ENCODE assay signal across 20 mouse cellular contexts in the genomic region with DNA sequence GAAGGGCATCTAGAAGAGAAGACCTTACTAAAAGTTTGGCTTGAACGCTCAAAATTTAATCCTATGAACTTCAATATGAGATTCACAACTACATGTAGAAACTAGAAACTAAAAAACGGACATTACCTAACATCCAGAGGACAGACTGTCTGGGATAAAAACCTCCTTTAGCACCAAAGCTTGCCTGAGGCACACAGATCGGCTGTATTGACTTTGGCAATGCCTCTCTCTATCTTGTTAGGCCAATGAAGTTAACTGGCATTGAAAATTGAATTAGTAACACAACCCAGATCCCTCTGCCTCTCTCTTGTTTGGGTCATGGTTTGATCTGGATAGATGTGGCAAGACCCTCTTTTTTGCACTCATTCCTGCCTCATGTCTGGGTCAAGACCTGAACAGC. TPM values are rescaled to one million over a fixed set of nuclear protein-coding genes. Genes with fewer than 3 reads are reported as not detected.
DNase-seq lines count a peak whose midpoint lies in the region; TF ChIP-seq lines count a peak whose summit lies in the region.
"Had no signal": no experiment of that assay in that cellular context is flagged by ENCODE, and none has a peak within 500 bp of the region (broad histone marks: within the 10 kb centered on the region; RNA-seq: fewer than 3 reads in every experiment).

No protein-coding gene starts in this region.

- H3K4me1 ChIP-seq in kidney, adult 2 months (ENCODE audit: control insufficient read depth, insufficient read depth, low read length): peaks cover 14% of the 10 kb centered on the region; the same call in 1 of the 2 replicates
- H3K4me1 ChIP-seq: embryonic facial prominence, embryonic 13.5 days; embryonic facial prominence, embryonic 15.5 days; forebrain, embryonic 12.5 days had no signal

- no peak for DNase-seq in kidney, adult 2 months
- DNase-seq in kidney, postnatal 36 days: no peak
- peak; percentile 35 for DNase-seq in MN1 (ENCODE audit: low spot score)
- DNase-seq in gonadal fat pad, adult 2 months (ENCODE audit: low read depth): peak; percentile 60
- no peak for DNase-seq in cerebellum, postnatal 4 days (ENCODE audit: low spot score in 2 of 2)
- DNase-seq: adrenal gland, adult 8-10 months; adrenal gland, postnatal 14 days; adrenal gland, postnatal 36 days; cerebellum, adult 11-12 months; cerebellum, adult 2 months; cerebellum, adult 9-10 months; cerebellum, postnatal 10 days; cerebellum, postnatal 25 days; embryo, embryonic 11 days had no signal

- no peak for TF ChIP-seq CTCF in kidney, adult 2 months (conservative IDR thresholded peaks at IDR 0.05; ENCODE audit: insufficient read depth, insufficient read length, low read depth, low read length)

- H3K27ac ChIP-seq in kidney, adult 2 months (ENCODE audit: insufficient read depth, low read depth, low read length): peak overlapping the region; percentile 63
- H3K27ac ChIP-seq: embryonic facial prominence, embryonic 13.5 days; embryonic facial prominence, embryonic 15.5 days; forebrain, embryonic 10.5 days; forebrain, embryonic 12.5 days had no signal

- no peak for TF ChIP-seq POLR2A in kidney, adult 2 months (IDR thresholded peaks at IDR 0.05; ENCODE audit: low read depth, low read length)

- H3K4me3 ChIP-seq in kidney, adult 2 months (ENCODE audit: insufficient read depth, low read depth, low read length): no peak overlapping the region
- H3K4me3 ChIP-seq: embryonic facial prominence, embryonic 13.5 days; embryonic facial prominence, embryonic 15.5 days; erythroblast, embryonic 14.5 days; forebrain, embryonic 10.5 days; forebrain, embryonic 12.5 days had no signal

- WGBS in kidney, adult 2 months: 76% methylated on average over 3 of the region's 3 CpGs

- no peaks in the 10 kb centered on the region for H3K36me3 ChIP-seq in kidney, adult 2 months (ENCODE audit: control insufficient read depth, insufficient read depth, low read length)
- H3K36me3 ChIP-seq: embryonic facial prominence, embryonic 13.5 days; embryonic facial prominence, embryonic 15.5 days; forebrain, embryonic 10.5 days; forebrain, embryonic 12.5 days had no signal

- H3K27me3 ChIP-seq in kidney, adult 2 months (replicated peaks; ENCODE audit: control insufficient read depth, insufficient read depth, low read length): no peaks in the 10 kb centered on the region
- H3K27me3 ChIP-seq: embryonic facial prominence, embryonic 13.5 days; Patski had no signal

RNA-seq across cellular contexts. Expression of a gene that starts 24.7 kb away (rescaled TPM):
- polyA plus RNA-seq in kidney, adult 2 months (2012; rRNA removed): 945 and 1,094 TPM in 2 replicates
- polyA plus RNA-seq in gonadal fat pad, adult 2 months (2012; rRNA removed): 35.2 and 52.1 TPM in 2 replicates
- polyA plus RNA-seq: erythroblast, embryonic 14.5 days had no signal

Comparison
In these comparisons a context has a peak if more than half of its experiments do, and no peak if none do; other contexts are left out.
1. DNase-seq: peak in MN1 (single experiment) and gonadal fat pad, adult 2 months (single experiment); none in kidney, adult 2 months (single experiment), kidney, postnatal 36 days (0 of 2) and cerebellum, postnatal 4 days (0 of 2).
2. RNA of a gene that starts 24.7 kb away (polyA plus RNA-seq): 945 to 1,094 TPM in kidney, adult 2 months; 35.2 to 52.1 TPM in gonadal fat pad, adult 2 months; every median in the first group is over 10 times any median in the second.